Mouse (Mus musculus): ENCODE measurements around the gene Ddx3x. TPM values are rescaled to one million over a fixed set of nuclear protein-coding genes. Genes with fewer than 3 reads are reported as not detected.
A peak's percentile ranks its signal among the peaks of the same experiment; 100 is the strongest.
"Not testable (repeated sequence)": the region's sequence is repeated elsewhere in the genome, so short reads cannot be mapped to it uniquely, and the experiment has no call there.

Ddx3x gene
- polyA plus RNA-seq, 1 experiment from 2014 or later: 142 TPM

DNA sequence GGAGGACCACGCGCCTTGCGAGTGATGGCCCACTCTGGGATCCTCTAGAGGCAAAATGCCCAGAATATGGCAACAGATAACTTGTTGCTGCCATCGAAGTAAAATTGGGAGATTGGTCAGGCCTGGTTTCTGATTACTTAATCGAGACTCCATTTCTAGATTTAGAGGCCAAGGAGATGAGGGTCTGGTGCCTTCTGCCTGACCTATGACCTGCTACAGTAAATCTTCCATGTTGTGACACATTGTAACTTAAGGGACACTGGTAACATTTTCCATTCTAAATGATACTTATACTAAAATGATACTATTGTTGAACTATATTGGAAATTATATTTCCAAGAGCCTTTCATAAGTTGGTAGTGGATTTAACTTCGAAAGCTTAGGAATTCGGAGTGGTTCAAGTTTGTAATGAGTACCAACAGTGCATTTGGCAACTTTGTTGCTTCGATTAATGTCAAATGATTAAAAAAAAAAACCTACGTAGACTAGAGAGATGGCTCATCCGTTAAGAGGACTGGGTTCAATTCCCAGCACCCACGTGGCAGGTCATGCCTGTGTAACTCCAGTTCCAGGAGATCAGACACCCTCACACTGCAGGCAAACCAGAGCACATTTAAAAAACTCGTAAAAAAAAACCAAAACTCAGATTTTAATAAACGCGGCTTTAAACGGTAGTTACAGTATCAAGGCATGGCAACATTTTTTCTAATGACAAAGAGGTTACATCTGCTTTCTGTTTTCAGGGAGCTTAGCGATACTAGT, 1.5 kb downstream of the Ddx3x start:
- WGBS: 9% methylated on average over 16 of the region's 16 CpGs
- Histone ChIP-seq H3K9ac (peak overlapping the region; percentile 98), H3K4me2 (peak overlapping the region; percentile 71), H3K9me3 (no peaks in the 10 kb centered on the region), H3K27me3 (no peaks in the 10 kb centered on the region; the same call in 1 of the 2 replicates), H3K36me3 (peaks cover 21% of the 10 kb centered on the region), H3K27ac (peak overlapping the region; percentile 99), H3K4me3 (peak overlapping the region; percentile 77), H3K4me1 (peaks cover 6% of the 10 kb centered on the region; the same call in 1 of the 2 replicates)
- no peak for ATAC-seq (ENCODE audit: insufficient number of reproducible peaks, insufficient read depth, low FRiP score, low TSS enrichment, low read depth)

- H3K4me2 ChIP-seq: no peak overlapping the region
- no peak overlapping the region for H3K9ac ChIP-seq
- peaks cover 6% of the 10 kb centered on the region; the same call in 1 of the 2 replicates for H3K4me1 ChIP-seq
- no peaks in the 10 kb centered on the region for H3K9me3 ChIP-seq
- H3K27me3 ChIP-seq: no peaks in the 10 kb centered on the region
- no peak for ATAC-seq (ENCODE audit: insufficient number of reproducible peaks, insufficient read depth, low FRiP score, low TSS enrichment, low read depth)
- no peak overlapping the region for H3K4me3 ChIP-seq
- H3K36me3 ChIP-seq: peaks cover 47% of the 10 kb centered on the region
- 81% methylated on average over 4 of the region's 4 CpGs for WGBS
- no peak overlapping the region for H3K27ac ChIP-seq
These were observed 5.0 kb downstream of the Ddx3x start for GRCm38 (mm10) chrX:13285772-13286171.

DNA sequence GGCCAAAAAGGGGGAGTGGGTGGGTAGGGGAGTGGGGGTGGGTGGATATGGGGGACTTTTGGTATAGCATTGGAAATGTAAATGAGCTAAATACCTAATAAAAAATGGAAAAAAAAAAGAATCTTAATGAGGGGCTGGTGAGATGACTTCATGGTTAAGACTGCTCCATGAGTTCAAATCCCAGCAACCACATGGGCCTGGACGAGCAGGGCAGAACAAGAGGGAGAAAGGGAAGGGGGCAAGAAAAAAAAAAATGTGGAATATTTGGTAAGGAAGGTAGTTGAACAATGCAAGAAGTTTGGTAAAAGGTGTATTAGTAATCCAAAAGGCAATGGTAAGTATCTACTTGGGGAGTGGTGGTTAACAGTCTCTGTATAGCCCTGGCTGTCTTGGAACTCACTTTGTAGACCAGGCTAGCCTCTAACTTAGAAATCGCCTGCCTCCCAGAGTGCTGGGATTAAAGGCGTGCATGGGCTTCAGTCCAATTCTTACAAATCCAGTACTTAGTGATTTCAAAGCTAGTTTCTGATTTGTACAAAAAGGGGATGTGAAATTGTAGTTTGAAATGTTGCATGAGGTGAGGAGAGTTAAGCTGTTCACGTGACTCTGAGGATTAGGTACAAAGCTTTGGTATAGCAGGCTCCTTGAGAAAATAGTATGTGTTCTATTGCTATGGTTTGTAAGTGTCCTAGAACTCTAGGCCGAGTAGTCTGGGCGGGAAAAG, 13.9 kb downstream of the Ddx3x start:
- no peak for ATAC-seq (ENCODE audit: insufficient number of reproducible peaks, insufficient read depth, low FRiP score, low TSS enrichment, low read depth)
- no peaks in the 10 kb centered on the region for H3K4me1 ChIP-seq
- H3K36me3 ChIP-seq: peaks cover 26% of the 10 kb centered on the region
- H3K27me3 ChIP-seq: no peaks in the 10 kb centered on the region
- 47% methylated on average over 6 of the region's 6 CpGs for WGBS
- no peak overlapping the region for H3K9ac ChIP-seq
- no peak overlapping the region for H3K4me3 ChIP-seq
- H3K27ac ChIP-seq: no peak overlapping the region
- no peak overlapping the region for H3K4me2 ChIP-seq
- no peaks in the 10 kb centered on the region for H3K9me3 ChIP-seq

DNA sequence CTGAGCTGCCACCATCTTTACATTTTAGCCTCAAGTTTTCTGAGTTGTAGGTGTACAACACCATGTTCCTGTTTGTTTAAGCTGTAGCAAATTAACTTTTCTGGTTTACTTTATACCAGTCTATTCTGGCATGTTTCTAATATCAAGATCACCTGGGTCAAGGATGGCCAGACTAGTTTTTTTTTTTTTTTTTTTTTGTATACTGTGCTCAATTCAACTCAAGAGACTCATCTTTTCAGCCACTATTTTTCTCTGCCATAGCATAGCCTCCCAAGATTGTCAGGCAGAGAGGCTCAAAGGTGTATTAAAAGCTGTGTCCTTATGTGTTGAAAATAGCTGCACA, 14.4 kb downstream of the Ddx3x start:
- no peaks in the 10 kb centered on the region for H3K27me3 ChIP-seq
- H3K9ac ChIP-seq: no peak overlapping the region
- no peaks in the 10 kb centered on the region for H3K9me3 ChIP-seq
- H3K36me3 ChIP-seq: peaks cover 21% of the 10 kb centered on the region
- H3K4me3 ChIP-seq: no peak overlapping the region
- no peaks in the 10 kb centered on the region for H3K4me1 ChIP-seq
- no peak for ATAC-seq (ENCODE audit: insufficient number of reproducible peaks, insufficient read depth, low FRiP score, low TSS enrichment, low read depth)
- no peak overlapping the region for H3K27ac ChIP-seq
- H3K4me2 ChIP-seq: no peak overlapping the region

- not testable (repeated sequence) for H3K9ac ChIP-seq; H3K4me2 ChIP-seq; H3K9me3 ChIP-seq; ATAC-seq (ENCODE audit: insufficient number of reproducible peaks, insufficient read depth, low FRiP score, low TSS enrichment, low read depth); H3K4me3 ChIP-seq; H3K27me3 ChIP-seq; H3K27ac ChIP-seq; H3K4me1 ChIP-seq
- 35% methylated on average over 4 of the region's 4 CpGs for WGBS
- peaks cover 12% of the 10 kb centered on the region for H3K36me3 ChIP-seq
These were observed 15.5 kb downstream of the Ddx3x start for GRCm38 (mm10) chrX:13296241-13296640.

DNA sequence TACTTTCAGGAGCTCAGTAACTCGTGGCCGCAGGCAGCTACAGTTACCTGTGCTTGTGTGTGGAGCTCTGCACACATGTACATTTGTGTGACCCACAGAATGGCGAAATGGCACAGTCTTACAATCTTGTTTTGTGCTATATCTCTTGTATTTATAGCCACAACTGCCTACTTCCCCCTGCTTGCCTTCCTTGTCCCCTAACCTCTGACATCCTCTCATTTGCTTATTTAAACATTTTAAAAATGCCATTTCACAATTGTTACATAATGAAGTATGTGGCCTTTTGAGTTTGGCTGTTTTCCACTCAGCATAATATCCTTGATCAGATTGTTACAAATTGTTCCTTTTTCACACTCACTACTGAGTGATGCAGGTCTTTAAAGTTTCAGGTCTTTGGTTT, 25.4 kb downstream of the Ddx3x start:
- Histone ChIP-seq H3K4me1 (no peaks in the 10 kb centered on the region), H3K27ac (no peak overlapping the region), H3K4me3 (no peak overlapping the region), H3K36me3 (no peaks in the 10 kb centered on the region), H3K27me3 (no peaks in the 10 kb centered on the region; the same call in 1 of the 2 replicates), H3K9me3 (no peaks in the 10 kb centered on the region), H3K9ac (no peak overlapping the region), H3K4me2 (no peak overlapping the region)
- ATAC-seq (ENCODE audit: insufficient number of reproducible peaks, insufficient read depth, low FRiP score, low TSS enrichment, low read depth): no peak
- WGBS: 77% methylated on average over 3 of the region's 3 CpGs

DNA sequence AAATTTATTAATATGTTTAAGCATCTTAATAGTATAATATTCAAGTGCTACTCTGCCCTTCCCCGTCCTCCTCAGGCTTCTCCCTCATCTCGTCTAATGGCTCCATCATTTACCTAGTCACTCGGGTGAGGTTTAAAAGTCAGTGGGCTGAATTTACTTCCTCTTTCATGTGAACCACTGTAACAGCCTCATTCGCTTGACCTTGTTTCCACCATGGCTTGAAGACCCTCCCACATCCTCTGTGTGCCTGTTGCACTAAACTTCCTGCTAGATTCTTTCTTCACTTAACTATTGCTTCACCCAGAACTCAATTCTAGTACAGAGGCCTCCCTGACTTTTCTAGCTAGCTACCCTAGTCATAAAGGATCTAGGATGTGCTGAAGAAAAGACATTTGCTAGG, 30.6 kb downstream of the Ddx3x start:
- 83% methylated on average over 4 of the region's 4 CpGs for WGBS
- Histone ChIP-seq H3K4me3 (no peak overlapping the region), H3K36me3 (no peaks in the 10 kb centered on the region), H3K4me2 (no peak overlapping the region), H3K4me1 (no peaks in the 10 kb centered on the region), H3K9ac (no peak overlapping the region), H3K9me3 (no peaks in the 10 kb centered on the region), H3K27ac (no peak overlapping the region), H3K27me3 (no peaks in the 10 kb centered on the region; the same call in none of the 2 replicates)
- no peak for ATAC-seq (ENCODE audit: insufficient number of reproducible peaks, insufficient read depth, low FRiP score, low TSS enrichment, low read depth)

- 81% methylated on average over 7 of the region's 7 CpGs for WGBS
- ATAC-seq (ENCODE audit: insufficient number of reproducible peaks, insufficient read depth, low FRiP score, low TSS enrichment, low read depth): no peak
These were observed 48.8 kb downstream of the Ddx3x start for GRCm38 (mm10) chrX:13329611-13330010.

More at GRCm38 (mm10) chrX:13329611-13330010, 48.8 kb downstream of the Ddx3x start:
- Histone ChIP-seq H3K27ac (no peak overlapping the region), H3K36me3 (no peaks in the 10 kb centered on the region), H3K9ac (no peak overlapping the region), H3K27me3 (peaks cover 17% of the 10 kb centered on the region; the same call in 1 of the 2 replicates), H3K9me3 (no peaks in the 10 kb centered on the region), H3K4me3 (no peak overlapping the region), H3K4me2 (no peak overlapping the region), H3K4me1 (no peaks in the 10 kb centered on the region)

Other genes with a start within 250 kb of the Ddx3x start
- gene Usp9x, start 209.5 kb upstream of the Ddx3x start, polyA plus RNA-seq (2015; fragmentation: Nextera tagmentation; extraction: Ambion mirVana): 28.8 and 31.7 TPM in 2 replicates
- 0.07 and 0.08 TPM in 2 replicates for gene Nyx, start 185.1 kb downstream of the Ddx3x start, polyA plus RNA-seq (2015; fragmentation: Nextera tagmentation; extraction: Ambion mirVana)

Data from embryonic facial prominence, embryonic 13.5 days (tissue).